Mouse (Mus musculus) gonadal fat pad, adult 2 months (tissue): ENCODE measurements around the gene Tceanc2. TPM values are rescaled to one million over a fixed set of nuclear protein-coding genes. Genes with fewer than 3 reads are reported as not detected.
A peak's percentile ranks its signal among the peaks of the same experiment; 100 is the strongest.

Source experiments
- DNase-seq: peaks from one replicate; pipeline ENCODE4 v3.0.0-alpha.2; 2012; ENCODE audit warnings: low read depth
- polyA plus RNA-seq: library from polyadenylated mRNA; depleted of rRNA; stranded (reverse); fragments of >200 nt; gene quantifications from 2 replicates; pipeline ENCODE4 v1.2.3, GENCODE M21; 2012

Tceanc2 gene
- polyA plus RNA-seq, 1 experiment, result 8.1 TPM

DNA sequence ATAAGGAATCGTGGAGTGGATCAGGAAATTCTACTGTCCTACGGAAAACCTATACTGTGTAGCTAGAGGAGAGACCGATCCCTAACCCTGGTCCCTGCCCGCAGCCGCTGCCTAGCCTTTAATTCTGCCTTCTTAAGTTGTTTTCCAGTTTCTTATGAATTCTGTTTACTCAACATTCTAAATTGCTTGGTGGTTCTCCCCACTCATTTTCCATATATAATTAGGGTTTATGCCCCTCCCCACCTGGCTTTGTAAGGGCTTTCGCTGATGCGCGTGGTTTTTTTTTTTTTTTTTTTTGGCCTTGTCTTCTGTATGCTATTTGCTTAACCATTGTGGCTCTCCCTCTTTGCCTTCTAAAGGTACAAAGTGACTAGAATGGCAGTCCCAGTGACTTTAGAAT is 645 bp upstream of the Tceanc2 start:
- no peak for DNase-seq

- DNase-seq, result no peak
Observed at GRCm38 (mm10) chr4:107178182-107178829, 610 bp downstream of the Tceanc2 start, which contains the start of gene Tmem59. TSS of gene Tmem59 (plus strand) at chr4:107178399.

DNA sequence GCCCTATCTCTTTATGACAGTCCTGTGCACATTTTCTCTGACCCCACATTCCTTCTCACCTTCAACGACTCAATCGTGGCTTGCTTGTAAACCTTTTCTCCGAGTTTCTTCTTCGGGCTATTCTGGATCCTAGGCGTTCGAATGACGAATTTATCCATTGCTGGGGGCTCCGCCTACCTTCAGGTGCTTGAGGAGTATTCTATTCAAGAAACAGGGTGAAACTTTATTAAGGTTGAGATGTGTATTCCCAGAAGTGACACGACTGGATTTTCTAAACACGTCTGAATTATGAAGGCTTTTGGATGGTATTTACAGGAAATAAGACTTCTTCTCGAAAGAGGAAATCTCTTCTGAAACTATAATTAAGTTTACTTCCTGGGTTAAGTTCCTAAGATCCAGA is 1.4 kb downstream of the Tceanc2 start:
- DNase-seq, result no peak

DNA sequence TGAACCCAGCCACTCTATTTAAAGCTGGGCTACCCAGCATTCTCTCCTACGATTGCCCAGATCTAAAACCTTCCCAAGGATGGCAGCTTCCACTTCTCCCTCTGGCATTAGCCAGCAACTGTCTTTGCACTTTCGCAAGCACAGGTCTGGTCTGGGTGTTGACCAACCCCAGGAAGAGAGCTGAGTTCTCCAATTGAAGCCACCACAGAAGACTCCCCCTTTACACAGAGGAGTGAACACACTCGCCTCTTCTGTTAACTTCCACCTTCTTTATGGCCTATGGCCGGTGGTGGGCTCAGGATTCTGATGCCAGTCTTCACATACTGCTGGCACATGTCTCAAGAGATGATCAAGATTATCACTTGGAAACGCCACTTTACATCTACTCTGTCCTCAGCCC is 11.1 kb downstream of the Tceanc2 start:
- DNase-seq, result no peak

GRCm38 (mm10) chr4:107166700-107167099 is 12.2 kb downstream of the Tceanc2 start:
- no peak for DNase-seq

GRCm38 (mm10) chr4:107163756-107164587 is 14.9 kb downstream of the Tceanc2 start:
- no peak for DNase-seq

GRCm38 (mm10) chr4:107163341-107163740 is 15.6 kb downstream of the Tceanc2 start:
- DNase-seq, result no peak

DNA sequence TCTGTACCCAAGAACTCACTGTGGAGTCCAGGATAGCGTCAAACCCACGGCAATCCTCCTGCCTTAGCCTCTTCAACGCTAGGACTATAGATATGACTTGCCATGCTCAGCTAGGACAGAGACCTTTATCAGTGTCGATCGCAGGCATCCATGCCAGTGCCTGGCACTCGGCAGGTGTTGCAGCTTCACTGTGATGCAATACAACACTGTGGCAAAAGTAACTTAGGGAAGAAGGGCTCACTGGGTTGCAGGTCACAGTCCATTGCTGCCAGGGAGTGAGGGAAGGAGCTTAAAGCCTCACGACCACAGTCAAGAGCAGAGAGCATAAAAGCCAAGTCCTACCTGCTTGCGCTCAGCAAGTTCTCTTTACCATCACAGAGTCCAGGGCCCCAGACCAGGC is 18.7 kb downstream of the Tceanc2 start:
- peak; percentile 90 for DNase-seq

DNA sequence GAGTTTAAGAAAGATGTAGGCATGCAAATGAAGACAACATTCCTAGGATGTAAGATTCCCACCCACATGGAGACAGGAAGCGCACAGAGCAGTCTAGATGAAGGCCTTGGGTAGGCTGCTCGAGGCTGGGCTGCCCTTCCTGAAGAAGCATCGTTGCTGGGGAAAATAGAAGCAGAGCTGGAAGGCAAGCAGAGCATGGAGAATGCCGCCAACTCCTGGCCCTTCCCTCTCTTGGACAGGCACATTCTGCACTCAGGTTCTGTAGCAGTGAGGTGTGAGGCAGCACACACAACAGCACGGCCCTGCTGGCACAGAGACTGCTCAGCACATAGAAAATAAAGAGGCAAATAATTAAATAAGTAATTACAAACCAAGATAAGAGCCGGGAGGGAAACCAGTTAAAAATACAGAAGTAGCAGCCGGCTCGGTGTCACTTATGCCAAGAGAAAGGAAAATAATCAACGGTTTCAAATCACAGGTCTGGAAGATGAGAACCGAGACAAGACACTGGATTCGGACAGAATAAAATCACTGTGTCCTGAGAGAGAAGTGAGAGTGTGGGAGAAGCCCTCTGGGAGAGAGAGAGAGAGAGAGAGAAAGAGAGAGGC is 19.6 kb downstream of the Tceanc2 start:
- no peak for DNase-seq

GRCm38 (mm10) chr4:107156983-107157401 is 21.9 kb downstream of the Tceanc2 start:
- DNase-seq, result no peak

DNA sequence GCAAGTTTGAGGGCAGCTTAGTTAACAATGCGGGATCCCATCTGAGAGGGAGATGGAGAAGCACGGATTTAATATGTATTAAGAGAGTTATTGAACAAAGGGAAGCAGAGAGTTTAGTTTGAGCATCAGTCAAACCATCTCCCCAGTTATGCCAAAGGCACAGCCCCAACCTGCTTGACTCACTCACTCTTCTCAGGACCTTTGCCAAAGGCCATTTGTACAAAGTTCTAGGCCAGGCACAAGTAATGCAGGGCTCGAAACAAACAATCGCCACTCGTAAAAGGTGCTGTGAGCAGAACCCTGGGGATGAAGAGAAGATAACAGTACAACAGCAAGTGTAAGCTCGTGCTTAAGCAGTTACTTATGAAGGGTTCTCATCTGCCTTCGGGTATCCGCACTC is 26.3 kb downstream of the Tceanc2 start:
- no peak for DNase-seq

- no peak for DNase-seq
Observed at GRCm38 (mm10) chr4:107150991-107151390, 27.9 kb downstream of the Tceanc2 start.

DNA sequence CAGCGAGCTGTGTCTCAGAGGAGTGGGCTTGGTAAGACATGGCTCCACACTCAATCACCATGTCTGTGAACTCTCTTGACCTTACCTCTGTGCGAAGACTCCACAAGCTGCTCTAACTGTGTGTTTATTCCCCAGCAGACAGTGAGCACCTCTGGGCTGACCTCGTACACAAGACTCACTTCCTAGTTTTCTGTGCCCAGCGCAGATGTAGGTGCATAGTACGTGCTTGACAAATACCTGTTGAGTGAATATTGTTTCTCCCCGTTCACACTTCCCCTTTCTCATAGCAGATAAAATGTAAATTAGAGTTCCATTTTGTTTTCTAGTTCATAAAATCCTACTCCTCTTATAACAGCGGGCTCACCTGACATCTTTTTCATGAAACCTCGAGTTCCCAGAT is 35.4 kb downstream of the Tceanc2 start:
- DNase-seq, result no peak

- DNase-seq, result no peak
Observed at GRCm38 (mm10) chr4:107139836-107140631, 38.9 kb downstream of the Tceanc2 start.

- DNase-seq, result no peak
Observed at GRCm38 (mm10) chr4:107138948-107139835, 39.7 kb downstream of the Tceanc2 start.

- DNase-seq, result no peak
Observed at GRCm38 (mm10) chr4:107136531-107136930, 42.4 kb downstream of the Tceanc2 start.

DNA sequence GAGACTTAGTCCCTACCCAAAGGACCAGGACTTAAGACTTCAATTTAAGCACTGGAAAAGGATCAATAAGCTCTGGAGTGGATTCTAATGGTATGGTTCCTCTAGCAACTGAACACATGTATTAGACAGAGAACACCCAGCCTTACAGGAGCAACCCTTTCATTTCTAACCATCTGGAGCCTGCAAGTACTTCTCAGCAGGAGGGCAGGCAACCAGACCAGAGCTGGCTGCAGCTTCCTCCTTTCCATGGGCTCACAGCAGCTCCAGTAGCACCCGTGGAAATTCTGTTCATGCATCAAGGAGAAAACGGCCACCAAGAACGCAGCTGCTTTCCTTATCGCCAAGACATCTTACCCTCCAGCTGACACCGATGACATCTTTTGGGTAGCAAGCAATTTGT is 43.3 kb downstream of the Tceanc2 start:
- DNase-seq, result no peak

GRCm38 (mm10) chr4:107134891-107135290 is 44.0 kb downstream of the Tceanc2 start:
- no peak for DNase-seq

- DNase-seq, result no peak
Observed at GRCm38 (mm10) chr4:107130534-107130933, 48.4 kb downstream of the Tceanc2 start.

GRCm38 (mm10) chr4:107129373-107129772 is 49.5 kb downstream of the Tceanc2 start:
- no peak for DNase-seq
